Mouse (Mus musculus) MEL (cell line): Measurements from ENCODE around the gene Creb3. TPM values are rescaled to one million over a fixed set of nuclear protein-coding genes. Genes with fewer than 3 reads are reported as not detected.

Experiments used
- DNase-seq: peaks from one replicate; pipeline ENCODE4 v3.0.0; 2011; ENCODE audit warnings: low read depth, low spot score
- H3K27ac ChIP-seq: 2 replicates; pipeline ENCODE4 v1.5.1; 2012; ENCODE audit warnings: low read depth, mild to moderate bottlenecking, control low read depth, low read length, moderate library complexity; ENCODE audit not compliant: control insufficient read depth
- H3K27me3 ChIP-seq, 2 experiments: fragments of 150-350 bp in 1 of 2; sonication (generic) in 1 of 2; 2 replicates each; pipeline ENCODE4 v1.6.1; 2012; ENCODE audit warnings: low read length in 2 of 2, mild to moderate bottlenecking in 2 of 2, improper control_type of control experiment in 1 of 2, moderate library complexity in 1 of 2; ENCODE audit not compliant: insufficient read depth in 2 of 2, control insufficient read depth in 1 of 2
- H3K36me3 ChIP-seq, 2 experiments: 2 replicates each; pipeline ENCODE4 v1.6.1; 2012 to 2014; ENCODE audit warnings: low read length in 2 of 2, improper control_type of control experiment in 1 of 2, inconsistent platforms in 1 of 2, mild to moderate bottlenecking in 1 of 2; ENCODE audit not compliant: insufficient read depth in 2 of 2, control insufficient read depth in 1 of 2
- H3K4me1 ChIP-seq, 2 experiments: fragments of 150-350 bp in 1 of 2; sonication (generic) in 1 of 2; 2 replicates each; pipeline ENCODE4 v1.6.1; 2012; ENCODE audit warnings: low read length in 2 of 2, improper control_type of control experiment in 1 of 2, mild to moderate bottlenecking in 1 of 2; ENCODE audit not compliant: insufficient read depth in 2 of 2, control insufficient read depth in 1 of 2
- H3K4me3 ChIP-seq, 2 experiments: fragments of 150-350 bp in 1 of 2; sonication (generic) in 1 of 2; 2 replicates each; pipeline ENCODE4 v1.5.1; 2012; ENCODE audit warnings: low read depth in 2 of 2, low read length in 2 of 2, mild to moderate bottlenecking in 2 of 2, moderate library complexity in 2 of 2, control low read depth in 1 of 2, improper control_type of control experiment in 1 of 2; ENCODE audit not compliant: control insufficient read depth in 1 of 2, insufficient read depth in 1 of 2
- H3K79me2 ChIP-seq: 2 replicates; pipeline ENCODE4 v1.6.1; 2012; ENCODE audit warnings: mild to moderate bottlenecking, low read length, moderate library complexity; ENCODE audit not compliant: control insufficient read depth, poor library complexity, insufficient read depth
- H3K9ac ChIP-seq: 2 replicates; pipeline ENCODE4 v1.6.1; 2012; ENCODE audit warnings: low read depth, mild to moderate bottlenecking, control low read depth, low read length, moderate library complexity; ENCODE audit not compliant: control insufficient read depth, poor library complexity, severe bottlenecking
- H3K9me3 ChIP-seq: fragments of 150-350 bp; sonication (generic); replicated peaks from 2 replicates; pipeline ENCODE4 v1.6.1; 2012; ENCODE audit warnings: mild to moderate bottlenecking, low read length, improper control_type of control experiment, moderate library complexity; ENCODE audit not compliant: insufficient read depth
- CTCF ChIP-seq, 3 experiments: IDR thresholded peaks in 2 of 3; conservative IDR thresholded peaks in 1 of 3; 2 replicates each; pipeline ENCODE4 v1.5.1; 2011 to 2012; ENCODE audit warnings: low read length in 3 of 3, low read depth in 2 of 3, mild to moderate bottlenecking in 2 of 3, improper control_type of control experiment in 1 of 3, inconsistent platforms in 1 of 3, mixed read lengths in 1 of 3, moderate library complexity in 1 of 3; ENCODE audit not compliant: control insufficient read depth in 1 of 3, insufficient read depth in 1 of 3, poor library complexity in 1 of 3, severe bottlenecking in 1 of 3
- E2F4 ChIP-seq: IDR thresholded peaks from 2 replicates; pipeline ENCODE4 v1.6.1; 2011; ENCODE audit warnings: low read depth, low read length, improper control_type of control experiment, borderline replicate concordance
- ELF1 ChIP-seq: IDR thresholded peaks from 2 replicates; pipeline ENCODE4 v1.6.1; 2014; ENCODE audit warnings: low read depth, mild to moderate bottlenecking, inconsistent platforms, low read length, improper control_type of control experiment, moderate library complexity
- EP300 ChIP-seq, 2 experiments: IDR thresholded peaks; 2 replicates each; pipeline ENCODE4 v1.6.1; 2011; ENCODE audit warnings: improper control_type of control experiment in 2 of 2, low read length in 2 of 2, low read depth in 1 of 2, mild to moderate bottlenecking in 1 of 2
- GATA1 ChIP-seq: IDR thresholded peaks from 2 replicates; pipeline ENCODE4 v1.6.1; 2011; ENCODE audit warnings: low read depth, low read length, improper control_type of control experiment
- HCFC1 ChIP-seq: IDR thresholded peaks from 2 replicates; pipeline ENCODE4 v1.6.1; 2012; ENCODE audit warnings: low read depth, mild to moderate bottlenecking, inconsistent platforms, low read length, improper control_type of control experiment, moderate library complexity
- MAX ChIP-seq: IDR thresholded peaks from 2 replicates; pipeline ENCODE4 v1.6.1; 2011; ENCODE audit warnings: low read length, improper control_type of control experiment
- MAZ ChIP-seq: IDR thresholded peaks from 2 replicates; pipeline ENCODE4 v1.6.1; 2012; ENCODE audit warnings: low read depth, mild to moderate bottlenecking, inconsistent platforms, low read length, improper control_type of control experiment
- MXI1 ChIP-seq: IDR thresholded peaks from 2 replicates; pipeline ENCODE4 v1.6.1; 2011; ENCODE audit warnings: mild to moderate bottlenecking, low read depth, low read length, improper control_type of control experiment
- MYB ChIP-seq: IDR thresholded peaks from 2 replicates; pipeline ENCODE4 v1.6.1; 2011; ENCODE audit warnings: mild to moderate bottlenecking, low read depth, low read length, improper control_type of control experiment
- MYC ChIP-seq: IDR thresholded peaks from 2 replicates; pipeline ENCODE4 v1.6.1; 2011; ENCODE audit warnings: low read depth, mild to moderate bottlenecking, low read length, improper control_type of control experiment, moderate library complexity
- POLR2AphosphoS2 ChIP-seq: IDR thresholded peaks from 2 replicates; pipeline ENCODE4 v1.6.1; 2011; ENCODE audit warnings: low read length, improper control_type of control experiment
- RAD21 ChIP-seq: IDR thresholded peaks from 2 replicates; pipeline ENCODE4 v1.6.1; 2011; ENCODE audit warnings: mild to moderate bottlenecking, low read depth, low read length, improper control_type of control experiment
- RCOR1 ChIP-seq: IDR thresholded peaks from 2 replicates; pipeline ENCODE4 v1.6.1; 2012; ENCODE audit warnings: low read depth, mild to moderate bottlenecking, inconsistent platforms, low read length, improper control_type of control experiment
- SIN3A ChIP-seq: IDR thresholded peaks from 2 replicates; pipeline ENCODE4 v1.6.1; 2012; ENCODE audit warnings: low read length, improper control_type of control experiment, inconsistent platforms
- SMC3 ChIP-seq: IDR thresholded peaks from 2 replicates; pipeline ENCODE4 v1.6.1; 2011; ENCODE audit warnings: low read depth, low read length, improper control_type of control experiment
- TBP ChIP-seq: IDR thresholded peaks from 2 replicates; pipeline ENCODE4 v1.8.0; 2011; ENCODE audit warnings: low read depth, low read length, improper control_type of control experiment
- TCF12 ChIP-seq: IDR thresholded peaks from 2 replicates; pipeline ENCODE4 v1.6.1; 2014; ENCODE audit warnings: low read depth, mild to moderate bottlenecking, inconsistent platforms, low read length, improper control_type of control experiment, moderate library complexity
- UBTF ChIP-seq: IDR thresholded peaks from 2 replicates; pipeline ENCODE4 v1.6.1; 2012; ENCODE audit warnings: low read depth, mild to moderate bottlenecking, inconsistent platforms, low read length, improper control_type of control experiment, moderate library complexity, borderline replicate concordance; ENCODE audit not compliant: insufficient read depth
- ZC3H11A ChIP-seq: IDR thresholded peaks from 2 replicates; pipeline ENCODE4 v1.6.1; 2012; ENCODE audit warnings: low read depth, mild to moderate bottlenecking, inconsistent platforms, low read length, improper control_type of control experiment
- ZKSCAN1 ChIP-seq: IDR thresholded peaks from 2 replicates; pipeline ENCODE4 v1.6.1; 2012; ENCODE audit warnings: low read depth, mild to moderate bottlenecking, inconsistent platforms, low read length, improper control_type of control experiment, moderate library complexity
- ZMIZ1 ChIP-seq: IDR thresholded peaks from 2 replicates; pipeline ENCODE4 v1.6.1; 2012; ENCODE audit warnings: low read depth, mild to moderate bottlenecking, inconsistent platforms, low read length, improper control_type of control experiment, moderate library complexity
- ZNF384 ChIP-seq: IDR thresholded peaks from 2 replicates; pipeline ENCODE4 v1.6.1; 2012; ENCODE audit warnings: low read depth, mild to moderate bottlenecking, inconsistent platforms, low read length, improper control_type of control experiment
- polyA plus RNA-seq, 2 experiments: library from polyadenylated mRNA; stranded (reverse) in 1 of 2; unstranded in 1 of 2; fragments of >175 nt in 1 of 2; fragments of >200 nt in 1 of 2; gene quantifications; 2 replicates each; pipeline versions ENCODE4 v1.2.1 to v1.2.4; 2012; ENCODE audit warnings: low replicate concordance in 2 of 2, low read depth in 1 of 2; ENCODE audit not compliant: insufficient read length in 2 of 2, insufficient read depth in 1 of 2, missing spikeins in 1 of 2
- total RNA-seq: library from RNA; depleted of rRNA; stranded (reverse); fragments of 300-350 nt; gene quantifications from 2 replicates; pipeline ENCODE4 v1.2.3, GENCODE M21; 2012

The Creb3 gene
- total and polyA plus RNA-seq, 3 experiments = 17.1 to 21.3 TPM; not detected in 1

DNA sequence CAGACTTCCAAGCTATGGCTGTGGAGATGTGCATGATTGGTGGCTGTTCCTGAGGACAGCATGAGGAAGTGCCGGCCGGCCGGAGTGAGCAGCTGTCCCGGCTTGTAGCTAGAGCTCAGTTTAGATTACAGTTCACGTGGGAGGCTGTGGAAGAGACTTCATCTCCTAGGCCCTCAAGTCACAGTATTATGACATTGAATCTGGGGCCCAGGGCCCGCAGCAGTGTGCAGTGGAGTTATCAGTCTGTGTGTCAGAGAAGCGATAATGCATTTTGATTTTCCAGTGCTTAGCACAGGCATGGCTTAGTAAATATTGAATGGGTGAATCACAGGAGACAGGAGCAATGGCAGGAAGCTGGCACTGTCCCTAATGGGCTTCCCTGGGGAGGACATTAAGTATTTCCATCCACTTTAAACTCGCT, 32.0 kb upstream of the Creb3 start:
- H3K4me1 ChIP-seq = peaks cover 0 to 8% of the 10 kb centered on the region in 2 experiments; a peak in 2 of 4 replicates
- no peak overlapping the region for H3K4me3 ChIP-seq
- peaks cover 0 to 8% of the 10 kb centered on the region in 2 experiments; a peak in 2 of 4 replicates for H3K36me3 ChIP-seq
- H3K9me3 ChIP-seq = no peaks in the 10 kb centered on the region
- H3K9ac ChIP-seq = no peak overlapping the region
- H3K27ac ChIP-seq = no peak overlapping the region
- H3K79me2 ChIP-seq = no peaks in the 10 kb centered on the region
- peak; percentile 68 for DNase-seq
- peak; percentile 57; the same call in 1 of the 2 replicates for TF ChIP-seq GATA1
- TF ChIP-seq E2F4 = no peak
- no peak for TF ChIP-seq EP300 (IDR thresholded peaks at IDR 0.05; ENCODE audit: low read depth in 1 of 2, low read length in 2 of 2)
- TF ChIP-seq RCOR1 = peak; percentile 74; the same call in 1 of the 2 replicates
- peaks cover 0 to 3% of the 10 kb centered on the region in 2 experiments; a peak in 1 of 4 replicates for H3K27me3 ChIP-seq

- Histone ChIP-seq H3K27ac (no peak overlapping the region), H3K4me3 (no peak overlapping the region), H3K9me3 (no peaks in the 10 kb centered on the region), H3K36me3 (peaks cover 0 to 8% of the 10 kb centered on the region in 2 experiments; a peak in 2 of 4 replicates), H3K9ac (no peak overlapping the region), H3K27me3 (peaks cover 0 to 3% of the 10 kb centered on the region in 2 experiments; a peak in 1 of 4 replicates), H3K4me1 (peaks cover 0 to 8% of the 10 kb centered on the region in 2 experiments; a peak in 2 of 4 replicates), H3K79me2 (no peaks in the 10 kb centered on the region)
- TF ChIP-seq MAZ = peak; percentile 39; the same call in 1 of the 2 replicates
- peak; percentile 78 for TF ChIP-seq RAD21
- no peak for TF ChIP-seq ZKSCAN1
- TF ChIP-seq ELF1 = no peak
- no peak for TF ChIP-seq MYB
- TF ChIP-seq MAX = peak; percentile 41; the same call in 1 of the 2 replicates
- no peak; the same call in 1 of the 2 replicates for TF ChIP-seq MXI1
- TF ChIP-seq SIN3A = peak; percentile 88
- peak; percentile 77 to 92 (median 91) for TF ChIP-seq CTCF (IDR thresholded peaks at IDR 0.05 in 2 of 3, conservative IDR thresholded peaks at IDR 0.05 in 1 of 3; ENCODE audit: control insufficient read depth in 1 of 3, insufficient read depth in 1 of 3, low read depth in 2 of 3, low read length in 3 of 3, poor library complexity in 1 of 3, severe bottlenecking in 1 of 3)
- TF ChIP-seq POLR2AphosphoS2 = peak; percentile 63; the same call in 1 of the 2 replicates
- 0 out of 2 replicates have a peak, but pooled peaks have one; percentile 58 for TF ChIP-seq GATA1
- TF ChIP-seq ZC3H11A = peak; percentile 78
- no peak for TF ChIP-seq E2F4
- TF ChIP-seq HCFC1 = 0 out of 2 replicates have a peak, but pooled peaks have one; percentile 45
- TF ChIP-seq TBP = 0 out of 2 replicates have a peak, but pooled peaks have one; percentile 12
- TF ChIP-seq ZNF384 = 0 out of 2 replicates have a peak, but pooled peaks have one; percentile 5
- TF ChIP-seq UBTF = no peak
- TF ChIP-seq EP300 (IDR thresholded peaks at IDR 0.05; ENCODE audit: low read depth in 1 of 2, low read length in 2 of 2) = 0 out of 4 replicates have a peak, but pooled peaks of 1 of the 2 experiments have one; percentile 8
- 0 out of 2 replicates have a peak, but pooled peaks have one; percentile 23 for TF ChIP-seq MYC
- TF ChIP-seq TCF12 = peak; percentile 24; the same call in 1 of the 2 replicates
- TF ChIP-seq ZMIZ1 = 0 out of 2 replicates have a peak, but pooled peaks have one; percentile 42
- TF ChIP-seq SMC3 = peak; percentile 81
- no peak for TF ChIP-seq RCOR1
- peak; percentile 92 for DNase-seq
Observed at GRCm38 (mm10) chr4:43530581-43530980, 31.6 kb upstream of the Creb3 start.
